Mouse (Mus musculus) heart, adult 2 months (tissue): ENCODE data around the gene Dchs1.
A peak's percentile ranks its signal among the peaks of the same experiment; 100 is the strongest.

Experiments
- CTCF ChIP-seq: fragments of 200-600 bp; IDR thresholded peaks from 2 replicates; pipeline ENCODE4 v1.8.1; 2022; ENCODE audit warnings: antibody characterized with exemption, mild to moderate bottlenecking, moderate library complexity
- POLR2A ChIP-seq: fragments of 200-500 bp; IDR thresholded peaks from 2 replicates; pipeline ENCODE4 v1.6.1; 2011; ENCODE audit warnings: mild to moderate bottlenecking, low read depth, low read length, control low read depth; ENCODE audit not compliant: insufficient read depth

DNA sequence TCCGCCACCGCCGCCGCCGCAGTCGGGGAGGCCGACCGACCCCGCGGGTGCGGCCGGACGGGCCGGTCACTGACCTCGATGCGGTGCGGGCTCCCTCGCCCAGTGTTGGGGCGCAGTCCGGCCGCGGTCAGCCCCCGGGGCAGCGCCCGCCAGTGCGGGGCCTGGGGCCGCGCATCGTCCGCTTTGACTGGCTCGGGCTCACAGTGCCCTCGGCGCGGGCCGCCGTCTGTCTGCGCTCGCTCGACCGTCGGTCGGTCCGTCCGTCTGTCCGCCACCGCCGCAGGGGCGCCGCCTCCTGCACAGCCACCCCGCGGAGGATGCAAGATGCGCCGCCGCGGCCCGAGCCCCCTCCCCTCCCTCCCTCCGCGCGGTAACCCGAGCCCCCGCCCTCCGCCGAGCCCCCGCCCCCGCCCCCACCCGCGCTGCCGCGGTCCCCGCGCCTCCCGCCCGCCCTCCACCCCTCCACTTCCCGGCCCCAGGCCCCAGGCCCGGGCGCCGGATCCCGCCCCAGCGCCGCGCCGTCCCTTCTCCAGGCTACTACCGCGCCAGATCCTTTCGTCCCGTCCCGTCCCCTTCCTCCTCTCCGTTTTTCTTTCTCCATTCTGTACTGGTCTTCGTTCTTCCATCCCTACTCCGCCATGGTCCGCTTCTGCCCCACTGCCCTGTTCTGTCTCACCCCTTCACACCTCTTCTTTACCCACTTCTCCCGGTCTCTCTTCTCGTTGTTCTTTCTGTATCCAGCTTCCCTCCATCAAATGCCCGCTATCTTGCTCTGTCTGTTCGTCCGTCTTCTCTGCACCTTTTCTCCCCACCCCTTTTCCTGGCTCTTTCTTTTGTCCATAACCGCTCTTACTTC is at the start of gene Dchs1:
- TF ChIP-seq CTCF (no peak), POLR2A (peak; percentile 46; the same call in 1 of the 2 replicates)
